Mouse (Mus musculus) heart, adult 2 months (tissue): ENCODE data around the gene Lsm2. TPM values are rescaled to one million over a fixed set of nuclear protein-coding genes. Genes with fewer than 3 reads are reported as not detected.
"Not testable (repeated sequence)": the region's sequence is repeated elsewhere in the genome, so short reads cannot be mapped to it uniquely, and the experiment has no call there.

Source experiments
- DNase-seq, 2 experiments: peaks; one replicate each; pipeline ENCODE4 v3.0.0; 2021
- H3K27ac ChIP-seq: fragments of 200-600 bp; 2 replicates; pipeline ENCODE4 v1.8.1; 2022
- H3K27me3 ChIP-seq: fragments of 200-500 bp; 2 replicates; pipeline ENCODE4 v1.6.1; 2012; ENCODE audit warnings: mild to moderate bottlenecking, low read length, inconsistent platforms, mixed read lengths; ENCODE audit not compliant: control insufficient read depth, insufficient read depth
- H3K36me3 ChIP-seq: fragments of 200-500 bp; 2 replicates; pipeline ENCODE4 v1.6.1; 2012; ENCODE audit warnings: low read length, inconsistent platforms; ENCODE audit not compliant: control insufficient read depth, insufficient read depth
- H3K4me1 ChIP-seq: fragments of 200-500 bp; 2 replicates; pipeline ENCODE4 v1.6.1; 2011; ENCODE audit warnings: low read length; ENCODE audit not compliant: control insufficient read depth, insufficient read depth
- H3K4me3 ChIP-seq: fragments of 200-600 bp; 2 replicates; pipeline ENCODE4 v1.8.1; 2022
- H3K79me2 ChIP-seq: fragments of 200-500 bp; replicated peaks from 2 replicates; pipeline ENCODE4 v1.6.1; 2012; ENCODE audit warnings: mild to moderate bottlenecking, inconsistent platforms, low read length, moderate library complexity, mixed read lengths; ENCODE audit not compliant: control insufficient read depth, insufficient read depth
- H3K9ac ChIP-seq: fragments of 200-500 bp; 2 replicates; pipeline ENCODE4 v1.6.1; 2012; ENCODE audit warnings: low read depth, mild to moderate bottlenecking, control low read depth, inconsistent platforms, low read length, mixed read lengths
- CTCF ChIP-seq: fragments of 200-600 bp; IDR thresholded peaks from 2 replicates; pipeline ENCODE4 v1.8.1; 2022; ENCODE audit warnings: antibody characterized with exemption, mild to moderate bottlenecking, moderate library complexity
- EP300 ChIP-seq: fragments of 200-500 bp; IDR thresholded peaks from 2 replicates; pipeline ENCODE4 v1.6.1; 2011; ENCODE audit warnings: low read depth, low read length, control low read depth; ENCODE audit not compliant: insufficient read depth
- POLR2A ChIP-seq: fragments of 200-500 bp; IDR thresholded peaks from 2 replicates; pipeline ENCODE4 v1.6.1; 2011; ENCODE audit warnings: mild to moderate bottlenecking, low read depth, low read length, control low read depth; ENCODE audit not compliant: insufficient read depth
- WGBS: fragments of 180-500 bp; shearing (Covaris S2); methylation state at CpG from one replicate; pipeline ENCODE4 v1.1.7; 2018; 5-methylcytosine and 5-hydroxymethylcytosine counted together
- intact Hi-C: fragments of 180-260 bp; cut with DNase I; formaldehyde crosslinking; loops from one replicate; pipeline ENCODE4 v1.15.1; 2025
- polyA plus RNA-seq: library from polyadenylated mRNA; depleted of rRNA; stranded (reverse); fragments of >200 nt; gene quantifications from 2 replicates; pipeline ENCODE4 v1.2.3, GENCODE M21; 2012
- total RNA-seq, 2 experiments: library from RNA; stranded (reverse); gene quantifications; 2 replicates each; pipeline ENCODE4 v1.2.3; 2021

The Lsm2 gene
- total and polyA plus RNA-seq, 3 experiments, result 17.3 to 50.7 (median 21.3) TPM

- H3K9ac ChIP-seq, result no peak overlapping the region
- no peak overlapping the region for H3K4me3 ChIP-seq
- no peak for DNase-seq
- TF ChIP-seq EP300, result no peak
- no peak for TF ChIP-seq CTCF
- no peak for TF ChIP-seq POLR2A
- no peaks in the 10 kb centered on the region for H3K27me3 ChIP-seq
- 80% methylated on average over 14 of the region's 14 CpGs for WGBS
- H3K79me2 ChIP-seq, result no peaks in the 10 kb centered on the region
- peaks cover 2% of the 10 kb centered on the region for H3K4me1 ChIP-seq
- intact Hi-C loops, result no loop called here
- no peaks in the 10 kb centered on the region for H3K36me3 ChIP-seq
- H3K27ac ChIP-seq, result no peak overlapping the region
These were observed 14.9 kb downstream of the Lsm2 start for GRCm38 (mm10) chr17:34996411-34997141.

GRCm38 (mm10) chr17:34997142-34997483, 15.5 kb downstream of the Lsm2 start:
- H3K4me3 ChIP-seq, result no peak overlapping the region
- WGBS, result 83% methylated on average over 5 of the region's 5 CpGs
- no peaks in the 10 kb centered on the region for H3K36me3 ChIP-seq
- no peaks in the 10 kb centered on the region for H3K79me2 ChIP-seq
- no peaks in the 10 kb centered on the region for H3K27me3 ChIP-seq
- no peak for DNase-seq
- peaks cover 4% of the 10 kb centered on the region for H3K4me1 ChIP-seq
- H3K9ac ChIP-seq, result no peak overlapping the region
- no peak for TF ChIP-seq POLR2A
- intact Hi-C loops, result no loop called here
- no peak overlapping the region for H3K27ac ChIP-seq

GRCm38 (mm10) chr17:34998526-34999430, 17.1 kb downstream of the Lsm2 start:
- 71% methylated on average over 15 of the region's 15 CpGs for WGBS
- H3K36me3 ChIP-seq, result no peaks in the 10 kb centered on the region
- H3K79me2 ChIP-seq, result no peaks in the 10 kb centered on the region
- peak in 1 of 2 experiments; percentile 16 for DNase-seq
- TF ChIP-seq POLR2A (no peak), EP300 (no peak), CTCF (no peak)
- no peak overlapping the region for H3K9ac ChIP-seq
- peaks cover 10% of the 10 kb centered on the region for H3K4me1 ChIP-seq
- no peak overlapping the region for H3K4me3 ChIP-seq
- no peak overlapping the region for H3K27ac ChIP-seq
- intact Hi-C loops, result no loop called here
- H3K27me3 ChIP-seq, result no peaks in the 10 kb centered on the region

GRCm38 (mm10) chr17:34999871-35000716, 18.4 kb downstream of the Lsm2 start:
- Histone ChIP-seq H3K4me3 (peak overlapping the region; percentile 78), H3K4me1 (peaks cover 10% of the 10 kb centered on the region), H3K27ac (peak overlapping the region; percentile 100), H3K9ac (peak overlapping the region; percentile 85)
- WGBS, result 8% methylated on average over 30 of the region's 32 CpGs
- intact Hi-C loops, result loop anchor here (2.0 to 5.0 kb wide), 2 partner anchors 19 to 242 kb away; partner anchors contain the start of genes Ddx39b and Lsm2
- peak in 1 of 2 experiments; percentile 29 for DNase-seq
- not testable (repeated sequence) for H3K79me2 ChIP-seq, H3K36me3 ChIP-seq, H3K27me3 ChIP-seq

GRCm38 (mm10) chr17:35000717-35001451, 19.2 kb downstream of the Lsm2 start, which contains the start of gene Vars:
TSS of gene Vars (plus strand) at chr17:35000987.
- intact Hi-C loops, result loop anchor here (2.0 to 5.0 kb wide), 2 partner anchors 20 to 241 kb away; partner anchors contain the start of genes Ddx39b and Lsm2

More at GRCm38 (mm10) chr17:35000717-35001451, 19.2 kb downstream of the Lsm2 start, which contains the start of gene Vars:
- peak; percentile 93 to 95 for DNase-seq
- TF ChIP-seq CTCF, result no peak
- TF ChIP-seq EP300, result 0 out of 2 replicates have a peak, but pooled peaks have one; percentile 24
- 0 out of 2 replicates have a peak, but pooled peaks have one; percentile 37 for TF ChIP-seq POLR2A
- Histone ChIP-seq H3K9ac (peak within 1 kb of the TSS; percentile 85), H3K4me1 (peaks cover 10% of the 10 kb centered on the region), H3K4me3 (peak within 1 kb of the TSS; percentile 78), H3K79me2 (no peaks in the 10 kb centered on the region), H3K27me3 (no peaks in the 10 kb centered on the region), H3K27ac (peak within 1 kb of the TSS; percentile 100), H3K36me3 (no peaks in the 10 kb centered on the region)
- under 1% methylated on average over 79 of the region's 83 CpGs for WGBS
